Mouse (Mus musculus) erythroblast, embryonic 14.5 days (primary cell): ENCODE measurements around the gene Adrb1.

Experiments
- GATA1 ChIP-seq: IDR thresholded peaks from 2 replicates; pipeline ENCODE4 v1.6.1; 2012; ENCODE audit warnings: low read length, inconsistent platforms, mixed read lengths
- TAL1 ChIP-seq: IDR thresholded peaks from 3 replicates; pipeline ENCODE4 v1.6.1; 2012; ENCODE audit warnings: low read length, inconsistent platforms, mixed read lengths

- TF ChIP-seq GATA1 (no peak), TAL1 (no peak)
Observed at GRCm38 (mm10) chr19:56747878-56748277, 25.9 kb downstream of the Adrb1 start.
